Mouse (Mus musculus) left cerebral cortex, adult 2 months (tissue): ENCODE measurements at regions not wholly inside any gene's neighbourhood (a gene's known extent, or its start where the extent isn't known, plus 50 kb on each side); places are given as distances from the start of the nearest gene placed in this dataset.

Experiments
- DNase-seq, 2 experiments: peaks; one replicate each; pipeline ENCODE4 v3.0.0; 2021 to 2022; ENCODE audit warnings: low spot score in 2 of 2, mixed read lengths in 1 of 2; ENCODE audit errors: extremely low spot score in 1 of 2
- H3K27ac ChIP-seq: fragments of 200-600 bp; 2 replicates; pipeline ENCODE4 v1.8.1; 2022
- H3K4me3 ChIP-seq: fragments of 200-600 bp; 2 replicates; pipeline ENCODE4 v1.8.1; 2022
- CTCF ChIP-seq: fragments of 200-600 bp; IDR thresholded peaks from 2 replicates; pipeline ENCODE4 v1.8.1; 2022; ENCODE audit warnings: antibody characterized with exemption, mild to moderate bottlenecking, moderate library complexity
- intact Hi-C: fragments of 180-260 bp; cut with DNase I; formaldehyde crosslinking; loops from one replicate; pipeline ENCODE4 v1.15.1; 2025

- TF ChIP-seq CTCF: no peak
- DNase-seq: no peak
- no peak overlapping the region for H3K4me3 ChIP-seq
- intact Hi-C loops: no loop called here
- H3K27ac ChIP-seq: no peak overlapping the region
These were observed 567.2 kb downstream of the Ccdc171 start for GRCm38 (mm10) chr4:84092509-84092908.

GRCm38 (mm10) chr4:84095237-84095636, 569.9 kb downstream of the Ccdc171 start:
- DNase-seq: no peak
- Histone ChIP-seq H3K27ac (no peak overlapping the region), H3K4me3 (no peak overlapping the region)
- TF ChIP-seq CTCF: no peak
- intact Hi-C loops: no loop called here

- intact Hi-C loops: no loop called here
- H3K4me3 ChIP-seq: no peak overlapping the region
- no peak overlapping the region for H3K27ac ChIP-seq
- no peak for TF ChIP-seq CTCF
- DNase-seq: no peak
These were observed 570.7 kb downstream of the Ccdc171 start for GRCm38 (mm10) chr4:84096081-84096480.

- DNase-seq: no peak
- intact Hi-C loops: no loop called here
- Histone ChIP-seq H3K4me3 (no peak overlapping the region), H3K27ac (no peak overlapping the region)
- TF ChIP-seq CTCF: no peak
These were observed 573.7 kb downstream of the Ccdc171 start for GRCm38 (mm10) chr4:84099071-84099470.

- no peak for DNase-seq
- intact Hi-C loops: no loop called here
- H3K4me3 ChIP-seq: no peak overlapping the region
- H3K27ac ChIP-seq: no peak overlapping the region
- TF ChIP-seq CTCF: no peak
These were observed 573.2 kb downstream of the Bnc2 start for GRCm38 (mm10) chr4:84101923-84102322.

- no peak for DNase-seq
- intact Hi-C loops: no loop called here
- no peak overlapping the region for H3K27ac ChIP-seq
- no peak for TF ChIP-seq CTCF
- H3K4me3 ChIP-seq: no peak overlapping the region
These were observed 572.3 kb downstream of the Bnc2 start for GRCm38 (mm10) chr4:84102736-84103135.

- no peak for DNase-seq
- H3K27ac ChIP-seq: no peak overlapping the region
- H3K4me3 ChIP-seq: no peak overlapping the region
- intact Hi-C loops: no loop called here
- no peak for TF ChIP-seq CTCF
These were observed 566.5 kb downstream of the Bnc2 start for GRCm38 (mm10) chr4:84108592-84108991.

- DNase-seq: no peak
- Histone ChIP-seq H3K27ac (no peak overlapping the region), H3K4me3 (no peak overlapping the region)
- no peak for TF ChIP-seq CTCF
- intact Hi-C loops: no loop called here
These were observed 565.1 kb downstream of the Bnc2 start for GRCm38 (mm10) chr4:84109771-84110503.

GRCm38 (mm10) chr4:84114162-84115040, 560.7 kb downstream of the Bnc2 start:
- intact Hi-C loops: no loop called here
- no peak for DNase-seq
- Histone ChIP-seq H3K4me3 (no peak overlapping the region), H3K27ac (no peak overlapping the region)
- TF ChIP-seq CTCF: no peak

- no peak overlapping the region for H3K27ac ChIP-seq
- intact Hi-C loops: no loop called here
- no peak for DNase-seq
- TF ChIP-seq CTCF: no peak
- no peak overlapping the region for H3K4me3 ChIP-seq
These were observed 556.7 kb downstream of the Bnc2 start for GRCm38 (mm10) chr4:84118284-84118919.

GRCm38 (mm10) chr4:84119616-84120015, 555.5 kb downstream of the Bnc2 start:
- no peak overlapping the region for H3K4me3 ChIP-seq
- no peak for TF ChIP-seq CTCF
- intact Hi-C loops: no loop called here
- no peak for DNase-seq
- H3K27ac ChIP-seq: no peak overlapping the region

GRCm38 (mm10) chr4:84120330-84120729, 554.7 kb downstream of the Bnc2 start:
- no peak for TF ChIP-seq CTCF
- no peak overlapping the region for H3K4me3 ChIP-seq
- H3K27ac ChIP-seq: no peak overlapping the region
- no peak for DNase-seq
- intact Hi-C loops: no loop called here
